Mouse (Mus musculus) heart, embryonic 14.5 days (tissue): ENCODE data around the gene S100a14. TPM values are rescaled to one million over a fixed set of nuclear protein-coding genes. Genes with fewer than 3 reads are reported as not detected.

Experiments used
- ATAC-seq: fragments of 200-750 bp; cut with Nextera tagmentation; 2 replicates; pipeline ENCODE4 v1.8.0; 2017; ENCODE audit warnings: low read depth, moderate TSS enrichment; ENCODE audit not compliant: insufficient number of reproducible peaks, insufficient read depth, low FRiP score
- H3K27ac ChIP-seq, 2 experiments: fragments of 200-500 bp in 1 of 2; fragments of 300-500 bp in 1 of 2; sonication (generic) in 1 of 2; replicated peaks in 1 of 2; 2 replicates each; pipeline ENCODE4 v1.5.1; 2012 to 2014; ENCODE audit warnings: low read depth in 2 of 2, low read length in 2 of 2, control low read depth in 1 of 2, mild to moderate bottlenecking in 1 of 2, mixed read lengths in 1 of 2; ENCODE audit not compliant: control insufficient read depth in 1 of 2, insufficient read depth in 1 of 2
- H3K27me3 ChIP-seq: fragments of 300-500 bp; sonication (generic); 2 replicates; pipeline ENCODE4 v1.6.1; 2014; ENCODE audit warnings: mild to moderate bottlenecking, low read length, control low read depth; ENCODE audit not compliant: control insufficient read depth, insufficient read depth
- H3K36me3 ChIP-seq: fragments of 300-500 bp; sonication (generic); 2 replicates; pipeline ENCODE4 v1.6.1; 2014; ENCODE audit warnings: mild to moderate bottlenecking, control low read depth, low read length, mixed read lengths; ENCODE audit not compliant: control insufficient read depth, insufficient read depth
- H3K4me1 ChIP-seq, 2 experiments: fragments of 200-500 bp in 1 of 2; fragments of 300-500 bp in 1 of 2; sonication (generic) in 1 of 2; 2 replicates each; pipeline ENCODE4 v1.6.1; 2012 to 2014; ENCODE audit warnings: low read length in 2 of 2, control low read depth in 1 of 2, mixed read lengths in 1 of 2; ENCODE audit not compliant: control insufficient read depth in 2 of 2, insufficient read depth in 2 of 2
- H3K4me2 ChIP-seq: fragments of 300-500 bp; sonication (generic); 2 replicates; pipeline ENCODE4 v1.6.1; 2014; ENCODE audit warnings: mild to moderate bottlenecking, low read length
- H3K4me3 ChIP-seq, 2 experiments: fragments of 200-500 bp in 1 of 2; fragments of 300-500 bp in 1 of 2; sonication (generic) in 1 of 2; 2 replicates each; pipeline ENCODE4 v1.5.1; 2012 to 2014; ENCODE audit warnings: low read length in 2 of 2, mild to moderate bottlenecking in 2 of 2, control low read depth in 1 of 2, low read depth in 1 of 2, moderate library complexity in 1 of 2; ENCODE audit not compliant: control insufficient read depth in 1 of 2, insufficient read depth in 1 of 2
- H3K9ac ChIP-seq: fragments of 300-500 bp; sonication (generic); 2 replicates; pipeline ENCODE4 v1.6.1; 2014; ENCODE audit warnings: mild to moderate bottlenecking, low read length
- H3K9me3 ChIP-seq: fragments of 300-500 bp; sonication (generic); 2 replicates; pipeline ENCODE4 v1.6.1; 2016; ENCODE audit warnings: low read length, control low read depth; ENCODE audit not compliant: control insufficient read depth
- WGBS: fragments of 180-500 bp; shearing (Covaris S2); extraction: QIAGEN DNeasy Blood & Tissue Kit; methylation state at CpG from one replicate; pipeline ENCODE4 v1.1.7; 2014; 5-methylcytosine and 5-hydroxymethylcytosine counted together
- polyA plus RNA-seq: library from polyadenylated mRNA; unstranded; fragments of >200 nt; fragmentation: Nextera tagmentation; extraction: Ambion mirVana; gene quantifications from 2 replicates; pipeline ENCODE4 v1.2.1, GENCODE M21; 2014

Gene S100a14
- polyA plus RNA-seq, 1 experiment from 2014 or later, result not detected

DNA sequence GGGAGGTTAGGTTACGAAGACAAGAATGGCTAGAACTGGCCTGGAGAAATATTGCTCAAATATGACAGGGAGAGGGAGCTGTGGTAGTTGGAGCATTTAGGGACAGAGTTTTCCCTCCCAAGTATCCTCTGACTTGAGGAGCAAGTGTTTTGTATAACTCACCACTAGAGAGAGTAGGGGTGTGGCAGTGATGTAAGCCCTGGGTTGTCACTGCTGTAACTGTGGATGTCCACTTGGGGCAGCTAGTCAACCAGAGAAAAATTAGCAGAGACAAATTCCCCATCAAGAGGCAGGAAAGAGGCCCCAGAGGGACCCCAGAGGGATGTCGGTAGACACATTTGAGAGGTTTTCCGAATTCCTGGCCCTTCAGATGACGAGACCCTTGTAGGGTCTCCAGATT, 1.2 kb upstream of the S100a14 start:
- H3K9ac ChIP-seq, result no peak overlapping the region
- ATAC-seq, result no peak
- H3K4me3 ChIP-seq, result no peak overlapping the region
- H3K4me2 ChIP-seq, result no peak overlapping the region
- H3K27ac ChIP-seq, result no peak overlapping the region
- WGBS, result 49% methylated on average over 4 of the region's 4 CpGs
- H3K27me3 ChIP-seq, result no peaks in the 10 kb centered on the region
- H3K4me1 ChIP-seq, result 0 out of 4 replicates have a peak, but pooled peaks cover 0 to 6% of the 10 kb centered on the region in 2 experiments
- no peaks in the 10 kb centered on the region for H3K9me3 ChIP-seq
- peaks cover 20% of the 10 kb centered on the region; the same call in 1 of the 2 replicates for H3K36me3 ChIP-seq

DNA sequence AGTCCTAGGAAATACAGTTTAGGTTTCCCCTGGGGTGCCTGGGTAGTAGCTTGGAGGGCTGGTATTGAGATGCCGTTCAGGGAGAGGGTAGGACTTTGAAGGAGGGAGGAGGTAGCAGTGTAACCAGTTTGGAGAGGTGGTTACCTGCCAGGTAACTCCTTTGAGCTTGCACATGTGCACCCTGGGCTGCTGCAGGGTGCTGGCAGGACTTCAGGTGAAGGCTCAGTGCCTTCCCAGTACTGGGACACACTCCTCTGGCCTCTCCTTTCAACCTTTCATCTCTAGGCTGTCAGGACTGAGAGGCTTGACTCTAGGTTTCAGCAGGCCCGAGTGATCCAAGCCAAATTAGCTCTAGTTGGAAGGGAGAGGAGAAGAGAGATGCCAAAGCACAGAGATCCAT, 580 bp upstream of the S100a14 start:
- Histone ChIP-seq H3K27me3 (no peaks in the 10 kb centered on the region), H3K4me3 (no peak overlapping the region), H3K9me3 (no peaks in the 10 kb centered on the region), H3K27ac (no peak overlapping the region), H3K9ac (no peak overlapping the region), H3K4me1 (0 out of 4 replicates have a peak, but pooled peaks cover 0 to 6% of the 10 kb centered on the region in 2 experiments), H3K4me2 (no peak overlapping the region), H3K36me3 (peaks cover 17% of the 10 kb centered on the region; the same call in 1 of the 2 replicates)
- ATAC-seq, result no peak
- 76% methylated on average over 2 of the region's 2 CpGs for WGBS

DNA sequence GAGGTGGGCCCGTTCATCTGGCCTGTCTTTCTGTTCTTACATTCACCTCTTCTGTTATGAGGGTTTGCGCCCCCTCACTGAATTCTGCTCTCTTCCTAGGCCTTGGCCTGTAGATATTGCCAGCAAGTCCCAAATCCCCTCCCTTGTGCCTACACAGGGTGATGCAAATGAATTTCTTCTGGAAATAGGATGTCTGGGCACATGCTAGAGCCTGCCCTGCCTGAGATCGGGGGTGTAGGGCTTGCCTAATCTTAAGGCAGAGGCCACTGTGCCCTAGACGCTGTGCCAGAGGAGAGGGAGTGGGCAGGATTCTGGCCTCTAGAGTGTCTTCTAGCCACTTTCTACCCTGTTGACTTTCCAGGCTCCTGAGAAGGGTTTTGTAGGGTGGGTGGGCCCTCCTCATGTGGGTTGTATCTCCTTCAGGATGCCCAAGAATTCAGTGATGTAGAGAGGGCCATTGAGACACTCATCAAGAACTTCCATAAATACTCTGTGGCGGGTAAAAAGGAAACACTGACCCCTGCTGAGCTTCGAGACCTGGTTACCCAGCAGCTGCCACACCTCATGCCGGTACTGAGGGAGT, 726 bp downstream of the S100a14 start:
- Histone ChIP-seq H3K4me1 (0 out of 4 replicates have a peak, but pooled peaks cover 0 to 6% of the 10 kb centered on the region in 2 experiments), H3K9ac (no peak overlapping the region), H3K36me3 (peaks cover 16% of the 10 kb centered on the region; the same call in 1 of the 2 replicates), H3K27ac (no peak overlapping the region), H3K9me3 (no peaks in the 10 kb centered on the region), H3K4me2 (no peak overlapping the region), H3K4me3 (no peak overlapping the region), H3K27me3 (no peaks in the 10 kb centered on the region)
- 79% methylated on average over 7 of the region's 7 CpGs for WGBS
- ATAC-seq, result no peak

DNA sequence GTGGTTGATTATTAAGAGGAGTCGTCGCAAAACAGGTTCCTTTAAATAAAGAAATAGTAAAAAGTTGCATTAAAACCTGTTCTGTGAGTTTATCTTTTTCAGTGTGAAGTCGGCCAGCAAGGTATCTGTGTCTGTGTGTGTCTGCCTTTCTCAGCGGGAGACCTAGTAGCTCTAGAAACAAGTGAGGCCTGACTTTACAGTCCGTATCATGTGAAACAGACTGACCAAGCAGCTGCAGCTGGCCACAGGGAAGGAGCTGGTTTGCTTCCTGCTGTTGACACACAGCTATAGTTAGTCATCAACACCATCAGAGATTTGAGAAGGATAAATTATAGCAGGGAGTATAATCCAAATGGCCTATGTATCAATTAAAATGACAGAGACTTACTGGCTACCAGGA, 5.1 kb downstream of the S100a14 start:
- Histone ChIP-seq H3K9me3 (no peaks in the 10 kb centered on the region), H3K36me3 (no peaks in the 10 kb centered on the region), H3K27ac (no peak overlapping the region), H3K9ac (no peak overlapping the region), H3K4me2 (no peak overlapping the region), H3K4me3 (no peak overlapping the region), H3K27me3 (no peaks in the 10 kb centered on the region), H3K4me1 (no peaks in the 10 kb centered on the region)
- no peak for ATAC-seq
- WGBS, result 69% methylated on average over 5 of the region's 5 CpGs

DNA sequence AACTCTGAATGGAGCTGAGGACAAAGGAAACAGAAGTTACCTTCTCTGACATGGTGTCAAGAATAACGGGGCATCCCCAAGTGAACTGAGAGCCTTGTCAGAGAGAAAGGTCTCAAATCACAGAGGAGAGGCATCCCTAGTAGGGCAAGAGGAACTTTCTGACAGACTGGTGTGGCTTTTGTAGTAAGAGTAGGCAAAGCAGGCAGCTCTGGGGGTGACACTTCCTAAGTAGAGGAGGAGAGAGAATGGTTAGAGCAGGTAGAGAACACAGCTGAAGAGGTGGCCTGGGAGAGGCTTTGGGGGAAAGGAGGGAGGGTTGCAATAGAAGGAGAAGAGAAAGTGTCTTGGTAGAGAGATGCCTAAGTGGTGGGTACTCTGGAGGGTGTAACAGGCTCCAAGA, 8.8 kb downstream of the S100a14 start:
- no peak for ATAC-seq
- Histone ChIP-seq H3K4me1 (peaks cover 0 to 2% of the 10 kb centered on the region in 2 experiments; a peak in 1 of 4 replicates), H3K9me3 (no peaks in the 10 kb centered on the region), H3K27me3 (peaks cover 5% of the 10 kb centered on the region; the same call in 1 of the 2 replicates), H3K27ac (no peak overlapping the region), H3K9ac (no peak overlapping the region), H3K36me3 (no peaks in the 10 kb centered on the region), H3K4me3 (no peak overlapping the region), H3K4me2 (no peak overlapping the region)
- 58% methylated on average over 1 of the region's 1 CpGs for WGBS

DNA sequence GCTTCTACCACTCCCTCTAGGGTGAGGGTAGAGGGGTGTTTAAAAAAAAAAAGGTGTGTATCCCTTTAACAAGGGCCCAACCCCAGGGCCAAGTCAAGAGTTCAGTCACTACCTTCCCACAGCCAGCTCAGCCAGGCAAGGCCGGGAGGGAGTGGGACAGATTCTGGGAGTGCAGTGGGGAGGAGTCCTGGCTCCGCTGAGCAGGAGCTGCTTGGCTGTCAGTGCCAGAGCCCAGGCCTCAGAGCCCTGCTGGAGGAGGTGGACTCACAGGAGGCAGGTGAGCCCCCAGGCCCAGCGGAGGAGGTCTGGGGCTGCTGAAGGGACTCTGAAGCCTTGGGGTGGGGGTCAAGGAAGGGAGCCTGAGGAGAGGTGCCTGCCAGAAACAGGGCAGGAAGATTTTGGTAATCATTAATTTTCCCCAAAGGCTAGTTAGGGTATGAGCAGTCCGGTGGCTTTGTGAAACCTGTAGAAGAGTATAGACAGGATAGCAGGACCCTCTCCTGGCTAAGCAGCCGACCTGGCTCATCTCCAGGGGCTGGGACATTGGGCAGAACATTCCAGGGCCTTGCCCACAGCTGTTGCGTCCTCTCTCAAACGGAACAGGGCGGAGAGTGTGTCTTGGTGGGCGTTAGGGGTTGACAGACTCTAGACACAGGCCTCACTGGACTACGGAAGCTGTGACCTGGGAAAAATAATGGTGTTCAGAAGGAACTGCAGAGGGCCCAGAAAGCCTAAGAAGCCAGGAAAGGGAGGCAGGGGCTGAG, 10.7 kb downstream of the S100a14 start, which contains the start of gene S100a16:
TSS of gene S100a16 (plus strand) at position 114 of the 764 bp plus-strand sequence.
- no peak within 1 kb of the TSS for H3K4me3 ChIP-seq
- peak within 1 kb of the TSS; percentile 12; the same call in 1 of the 2 replicates for H3K4me2 ChIP-seq
- H3K9ac ChIP-seq, result peak within 1 kb of the TSS; percentile 27; the same call in 1 of the 2 replicates
- no peak for ATAC-seq
- peaks cover 0 to 8% of the 10 kb centered on the region in 2 experiments; a peak in 1 of 4 replicates for H3K4me1 ChIP-seq
- WGBS, result 36% methylated on average over 10 of the region's 10 CpGs
- H3K27ac ChIP-seq, result no peak within 1 kb of the TSS
- no peaks in the 10 kb centered on the region for H3K9me3 ChIP-seq
- peaks cover 5% of the 10 kb centered on the region; the same call in 1 of the 2 replicates for H3K27me3 ChIP-seq
- no peaks in the 10 kb centered on the region for H3K36me3 ChIP-seq

DNA sequence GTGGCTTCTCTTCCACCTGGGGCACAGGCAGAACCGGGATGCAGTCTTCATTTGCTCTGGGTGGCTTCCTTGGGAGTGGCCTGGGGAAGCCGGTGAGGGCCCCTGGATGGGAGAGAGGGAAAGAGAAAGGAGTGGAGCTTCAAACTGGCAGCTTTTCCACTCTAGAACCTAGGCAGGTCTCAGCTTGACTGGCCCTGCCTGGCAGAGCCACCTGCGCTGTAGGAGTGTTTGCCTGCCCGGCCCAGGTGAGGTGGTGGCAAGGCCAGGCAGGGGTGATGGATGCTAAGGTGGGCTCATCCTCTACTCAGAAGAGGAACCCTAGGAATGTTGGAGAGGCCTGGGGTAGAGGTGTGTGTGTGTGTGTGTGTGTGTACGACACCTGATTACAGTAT, 11.2 kb downstream of the S100a14 start:
- 77% methylated on average over 5 of the region's 5 CpGs for WGBS
- peak overlapping the region; percentile 27; the same call in 1 of the 2 replicates for H3K9ac ChIP-seq
- H3K4me2 ChIP-seq, result peak overlapping the region; percentile 12; the same call in 1 of the 2 replicates
- H3K4me3 ChIP-seq, result no peak overlapping the region
- H3K4me1 ChIP-seq, result peaks cover 0 to 8% of the 10 kb centered on the region in 2 experiments; a peak in 1 of 4 replicates
- no peaks in the 10 kb centered on the region for H3K36me3 ChIP-seq
- H3K27me3 ChIP-seq, result peaks cover 5% of the 10 kb centered on the region; the same call in 1 of the 2 replicates
- no peak overlapping the region for H3K27ac ChIP-seq
- H3K9me3 ChIP-seq, result no peaks in the 10 kb centered on the region
- no peak for ATAC-seq
